Mouse (Mus musculus): Measurements from ENCODE around the gene Hipk1.

Gene Hipk1

DNA sequence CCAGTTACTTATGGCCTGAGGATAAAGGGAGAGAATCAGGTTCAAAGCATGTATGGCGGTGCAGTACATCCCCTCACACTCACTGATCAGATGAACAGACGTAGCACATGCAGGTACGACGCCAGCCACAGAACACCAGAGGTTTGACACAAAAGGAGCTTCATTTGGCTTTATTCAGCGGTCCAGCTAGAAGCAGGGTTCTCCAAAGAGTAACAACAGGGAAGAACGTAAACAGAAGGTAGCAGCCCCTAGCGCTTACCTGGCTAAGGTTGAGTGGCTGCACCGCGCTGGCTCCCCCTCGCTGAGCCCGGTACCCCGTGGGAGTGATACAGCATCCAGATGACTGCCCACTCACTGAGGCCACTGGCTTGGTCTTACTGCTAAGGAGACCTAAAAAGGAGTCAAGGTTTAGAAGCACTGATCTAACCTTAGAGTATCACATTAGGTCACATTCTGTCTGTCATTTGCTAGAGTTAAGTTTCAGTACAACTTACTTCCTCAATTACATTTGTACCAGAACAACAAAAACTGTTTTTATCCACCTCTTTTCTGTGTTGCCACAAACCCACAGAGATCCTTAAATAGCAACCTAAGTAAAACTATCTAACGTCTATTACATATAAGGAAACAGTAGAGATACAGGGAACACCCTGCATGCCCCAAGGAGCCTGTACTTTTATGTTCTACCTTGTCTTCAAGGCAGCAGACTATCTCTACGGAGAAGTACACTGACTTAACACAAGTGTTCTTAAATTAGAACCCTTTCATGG is 46.2 kb downstream of the Hipk1 start:
- no peak for DNase-seq

DNA sequence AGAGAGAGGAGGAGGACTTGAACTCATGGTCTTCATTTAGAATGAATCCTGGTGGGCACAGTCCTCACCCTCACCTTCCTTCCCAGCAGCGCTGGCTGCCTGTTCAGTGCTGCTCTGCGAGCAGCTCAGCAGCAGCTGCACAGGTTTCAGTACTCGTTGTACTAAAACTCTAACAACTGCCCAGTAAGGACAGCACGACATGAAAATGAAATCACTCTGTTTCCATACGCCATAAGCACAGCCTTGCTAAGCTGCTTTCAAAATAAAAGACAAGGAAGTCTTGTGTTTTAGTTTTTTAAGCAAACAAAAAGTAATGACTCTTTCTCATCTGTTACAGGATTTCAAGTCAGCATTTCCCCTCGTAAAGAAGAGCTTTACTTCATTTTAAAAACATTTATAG is 48.2 kb downstream of the Hipk1 start:
- no peak for DNase-seq

DNA sequence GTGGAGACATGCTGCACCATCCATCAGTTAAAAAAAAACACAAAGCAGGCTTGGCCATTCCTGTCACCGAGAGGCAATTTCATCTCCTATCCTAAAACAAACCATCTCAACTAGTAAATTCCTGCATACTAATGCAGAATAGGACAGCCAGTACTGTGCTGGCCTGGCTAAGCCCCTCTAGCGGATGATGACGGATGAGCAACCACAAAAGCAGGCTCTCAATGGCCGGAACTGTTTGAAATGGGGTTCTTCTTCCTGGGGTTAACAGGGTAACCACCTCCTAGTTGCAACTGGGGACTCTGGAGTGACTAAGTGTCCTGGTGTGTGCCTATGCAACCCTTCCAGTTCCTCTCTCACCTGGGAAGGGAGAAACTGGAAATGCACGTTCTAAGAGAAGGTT is 51.0 kb downstream of the Hipk1 start:
- DNase-seq, result no peak

DNA sequence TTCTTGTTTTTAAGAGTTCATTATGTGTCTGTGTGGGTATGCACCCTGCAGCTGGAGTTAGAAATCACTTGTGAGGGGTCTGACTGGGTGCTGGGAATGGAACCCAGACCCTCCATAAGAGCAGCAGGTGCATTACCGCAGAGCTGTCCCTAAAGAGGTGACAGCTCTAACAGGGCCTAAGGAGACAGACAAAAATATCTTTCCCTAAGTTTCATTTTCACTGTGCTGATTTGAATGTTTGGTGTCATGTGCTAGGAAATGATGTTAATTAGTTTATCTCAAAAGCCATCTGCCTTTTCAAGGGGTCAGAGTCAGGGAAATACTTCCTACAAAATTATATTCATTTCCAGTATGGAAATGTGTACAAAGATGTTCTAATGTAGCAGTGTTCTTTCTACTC is 52.0 kb downstream of the Hipk1 start, which contains the start of gene Gm10964:
Gm10964 (plus strand) TSS at position 38 of the 400 bp plus-strand sequence.
- no peak for DNase-seq

DNA sequence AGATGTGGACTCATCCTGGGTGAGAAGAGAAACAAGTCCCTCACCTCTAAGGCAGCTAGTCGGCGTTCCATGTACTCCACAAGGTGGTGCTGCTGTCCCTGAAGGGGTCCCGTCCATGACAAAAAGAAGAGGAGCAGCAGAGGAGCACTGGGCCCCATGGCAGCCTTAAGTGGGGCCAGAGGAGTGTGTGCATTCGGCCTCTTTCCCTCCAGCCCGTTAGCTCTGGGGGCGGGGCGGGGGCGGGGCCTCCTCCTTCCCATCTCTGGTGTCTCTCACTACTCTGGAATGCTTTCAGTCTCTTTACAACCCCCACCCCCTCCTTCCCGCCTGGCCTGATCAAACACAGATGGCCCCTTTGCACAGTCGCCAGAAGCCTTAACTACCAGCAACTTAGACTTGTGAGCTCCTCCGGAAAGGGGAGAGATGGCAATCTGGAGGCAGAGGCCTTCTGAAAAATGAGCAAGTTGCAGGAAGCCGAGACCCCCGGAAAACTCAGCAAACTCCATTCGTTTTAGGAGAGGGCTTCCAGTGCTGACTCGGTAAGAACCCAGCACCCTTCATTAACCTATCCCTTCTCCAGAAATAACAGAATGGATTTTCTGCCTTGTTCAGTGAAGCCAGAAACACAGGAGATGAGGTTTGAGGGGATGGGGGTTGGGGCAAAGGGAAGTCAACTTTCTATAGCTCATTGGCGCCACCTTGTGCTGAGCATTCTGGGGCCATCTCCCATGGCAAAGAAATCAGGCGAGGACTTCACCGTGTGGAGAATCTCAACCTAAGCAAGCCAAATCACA is 53.4 kb downstream of the Hipk1 start, which contains the start of gene Olfml3:
Olfml3 (minus strand) TSS at position 224 of the 794 bp plus-strand sequence.
- DNase-seq, result peak; percentile 90 to 91

DNA sequence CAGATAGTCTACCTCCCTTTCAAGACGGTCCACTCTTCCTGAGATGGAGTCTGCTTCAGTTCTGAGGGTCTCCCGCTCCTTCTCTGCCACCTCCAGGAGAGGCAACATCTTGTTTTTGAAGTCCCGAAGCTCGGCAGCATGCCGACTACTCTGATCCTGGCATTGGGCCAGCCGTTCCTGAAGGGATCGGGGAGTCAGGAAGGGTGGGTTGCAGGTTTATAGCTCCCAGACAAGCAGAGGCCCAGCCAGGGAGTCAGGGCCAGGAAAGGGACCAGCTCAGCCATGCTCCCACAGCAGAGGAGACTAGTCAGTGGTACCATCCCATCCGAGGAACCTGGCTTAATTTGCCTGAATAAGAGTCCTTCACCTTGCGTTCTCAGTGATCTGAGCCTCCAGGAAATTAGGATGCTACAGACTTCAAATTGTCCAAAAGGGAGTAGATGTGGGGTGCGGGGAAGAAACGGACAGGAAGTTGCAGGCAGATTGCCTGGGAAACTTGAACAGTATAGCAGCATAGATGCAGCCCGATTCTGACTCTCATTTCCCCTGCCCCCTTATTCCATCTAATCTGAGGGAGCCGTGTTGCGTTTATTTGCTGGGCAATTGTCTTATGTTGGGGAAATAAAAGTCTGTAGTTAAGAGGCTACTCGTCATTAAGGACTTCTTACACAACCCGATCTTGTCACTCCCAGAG is 54.2 kb downstream of the Hipk1 start:
- DNase-seq, result peak; percentile 33 to 44

DNA sequence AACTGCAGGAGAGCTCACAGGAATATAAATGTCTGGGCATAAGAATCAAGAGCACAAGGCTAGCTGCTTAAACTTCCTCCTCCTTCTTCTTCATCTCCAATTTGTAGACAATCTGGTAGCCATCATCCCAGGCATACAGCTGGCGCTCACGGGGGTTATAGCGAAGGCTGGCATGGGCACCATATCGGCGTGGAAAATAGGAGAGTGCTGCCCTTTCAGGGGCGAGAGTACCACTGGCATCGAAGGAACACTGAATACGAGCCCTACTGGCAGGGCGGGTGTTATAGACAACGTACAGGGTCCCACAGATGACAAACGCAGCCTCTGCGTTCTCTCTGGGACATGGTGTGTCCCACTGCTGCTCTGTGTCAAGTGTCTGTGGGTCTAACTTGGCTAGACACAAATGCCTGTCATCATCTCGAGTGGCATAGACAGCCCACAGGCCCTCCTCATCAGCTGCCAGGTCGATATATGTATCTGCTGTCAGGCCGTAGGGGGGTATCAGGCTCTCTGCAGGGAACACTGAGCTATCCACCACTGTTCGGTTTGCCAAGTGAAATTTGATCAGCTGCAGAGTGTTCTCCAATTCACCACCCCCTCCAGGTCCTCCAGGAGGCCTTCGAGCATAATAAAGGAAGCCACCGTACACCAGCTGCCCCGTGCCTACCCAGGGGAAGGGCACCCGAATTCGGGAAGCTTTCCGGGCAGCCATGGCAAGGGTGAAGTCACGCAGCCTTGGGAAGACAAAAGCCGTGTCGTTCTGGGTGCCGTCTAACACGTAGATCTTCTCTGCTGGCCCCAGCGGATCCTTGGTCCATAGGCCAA is 55.4 kb downstream of the Hipk1 start:
- no peak for DNase-seq

DNA sequence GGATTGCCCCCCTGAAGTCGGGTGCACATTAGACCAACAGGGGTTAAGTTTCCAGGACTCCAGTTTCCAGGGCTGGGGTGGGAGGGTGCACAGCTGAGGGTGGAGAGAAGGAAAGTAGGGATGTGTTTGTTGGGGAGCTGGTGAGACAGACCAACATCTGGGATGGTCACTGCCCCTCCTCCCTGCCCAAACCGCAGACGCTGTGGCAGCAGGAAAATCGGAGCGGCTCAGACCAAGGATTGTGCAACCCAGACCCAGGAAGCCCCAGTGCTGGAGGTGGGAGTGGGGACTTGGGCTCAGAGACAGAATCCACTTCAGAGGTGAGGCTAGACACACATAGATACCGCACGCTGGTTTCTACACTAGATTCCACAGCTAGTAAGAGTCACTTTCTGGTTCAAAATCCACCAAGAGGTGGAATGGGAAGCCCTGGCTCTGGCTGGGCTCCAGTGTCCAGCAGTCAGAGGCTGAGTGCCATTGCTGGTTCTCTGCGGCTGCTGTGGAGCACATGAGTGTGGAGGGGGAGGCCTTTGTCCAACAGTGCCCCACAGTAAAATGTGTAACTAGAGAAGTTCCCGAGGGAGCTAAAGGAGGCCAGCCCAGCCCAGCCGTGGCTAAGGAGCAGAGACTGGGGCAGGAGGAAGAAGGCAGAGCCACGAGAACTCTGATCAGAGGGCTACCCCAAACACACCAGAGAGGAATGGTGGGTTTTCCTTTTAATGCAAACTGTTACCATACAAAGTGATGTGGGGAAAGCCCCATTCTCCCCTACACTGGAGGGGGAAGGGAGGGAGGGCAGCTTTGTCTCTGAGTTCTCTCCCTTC is 56.5 kb downstream of the Hipk1 start:
- no peak for DNase-seq

DNA sequence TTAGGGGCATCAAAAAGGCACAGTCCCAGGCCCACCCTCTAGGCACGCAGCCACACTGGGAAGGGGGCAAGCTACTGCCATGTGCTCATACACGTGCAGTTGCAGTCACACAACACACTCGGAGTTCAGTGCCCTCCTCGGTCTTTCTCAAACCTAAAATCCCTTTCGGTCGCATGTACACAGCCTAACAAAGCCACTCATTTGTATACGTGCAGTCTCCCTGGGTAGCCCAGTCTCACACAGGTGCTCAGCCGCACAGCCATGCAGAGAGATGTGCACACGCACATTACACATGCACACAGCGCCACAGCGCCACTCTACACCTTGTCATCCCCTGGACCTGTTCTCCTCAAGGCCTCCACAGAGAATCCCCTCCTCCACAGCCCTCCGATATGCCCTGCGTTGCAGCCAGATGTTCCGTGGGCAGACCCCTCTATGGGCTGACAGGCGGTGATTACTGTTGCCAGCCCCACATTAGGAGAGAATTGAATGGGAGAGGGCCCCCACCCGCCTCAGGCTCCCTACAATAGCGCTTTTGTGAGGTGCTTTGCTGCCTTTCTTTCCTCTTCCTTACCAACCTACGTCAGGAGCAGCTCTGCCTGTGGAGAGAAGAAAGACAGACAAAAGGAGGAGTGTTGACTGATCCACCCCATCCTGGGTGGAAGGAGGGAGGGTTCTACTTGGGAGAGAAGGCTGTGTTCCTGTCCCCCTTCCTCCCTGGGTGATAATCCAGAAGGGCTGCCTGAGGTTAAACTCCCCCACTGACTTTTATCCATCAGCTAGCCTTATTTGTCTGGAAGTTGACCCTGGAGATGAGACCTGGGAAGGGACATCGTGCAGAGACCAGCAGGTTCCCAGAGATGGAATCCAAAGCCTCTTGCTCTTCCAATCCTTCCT is 57.3 kb downstream of the Hipk1 start:
- peak; percentile 29 to 34 for DNase-seq

DNA sequence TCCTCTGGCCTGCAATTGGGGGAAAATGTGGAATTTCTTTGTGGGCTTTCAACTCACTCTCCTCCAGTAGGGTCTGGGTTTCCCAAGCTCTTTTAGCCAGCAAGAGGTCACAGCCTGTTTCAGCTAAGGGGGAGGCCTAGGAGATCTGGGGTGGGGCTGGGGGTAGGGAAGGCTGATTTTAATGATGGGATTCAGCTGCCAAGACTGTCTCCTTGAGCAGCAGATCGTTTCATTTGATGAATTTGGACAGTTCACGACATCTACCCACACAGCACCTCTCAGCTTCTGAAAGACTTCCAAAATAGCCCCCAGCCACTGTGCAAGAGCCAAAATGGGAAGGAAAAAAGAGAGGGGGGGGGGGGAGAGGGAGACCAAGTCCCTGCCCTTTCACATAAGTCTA is 58.2 kb downstream of the Hipk1 start:
- no peak for DNase-seq

DNA sequence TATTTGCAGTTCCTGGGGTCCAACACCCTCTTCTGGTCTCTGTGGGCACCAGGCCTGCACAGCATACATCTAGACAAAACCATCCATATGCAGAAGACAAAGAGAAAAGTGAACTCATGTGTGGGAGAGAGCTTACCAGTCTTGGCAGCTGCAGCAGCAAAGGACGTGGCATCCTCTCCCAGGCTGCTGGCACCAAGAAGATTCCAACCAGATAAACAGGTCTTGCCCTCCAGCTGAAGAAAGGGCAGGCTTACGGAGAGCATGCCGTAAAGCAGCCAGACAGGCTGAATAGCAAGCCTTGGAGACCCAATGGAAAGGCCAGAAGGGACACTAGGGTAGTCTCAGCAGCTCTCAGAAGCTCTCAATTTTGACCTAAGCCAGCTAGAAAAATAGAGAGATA is 59.2 kb downstream of the Hipk1 start:
- DNase-seq, result no peak

DNA sequence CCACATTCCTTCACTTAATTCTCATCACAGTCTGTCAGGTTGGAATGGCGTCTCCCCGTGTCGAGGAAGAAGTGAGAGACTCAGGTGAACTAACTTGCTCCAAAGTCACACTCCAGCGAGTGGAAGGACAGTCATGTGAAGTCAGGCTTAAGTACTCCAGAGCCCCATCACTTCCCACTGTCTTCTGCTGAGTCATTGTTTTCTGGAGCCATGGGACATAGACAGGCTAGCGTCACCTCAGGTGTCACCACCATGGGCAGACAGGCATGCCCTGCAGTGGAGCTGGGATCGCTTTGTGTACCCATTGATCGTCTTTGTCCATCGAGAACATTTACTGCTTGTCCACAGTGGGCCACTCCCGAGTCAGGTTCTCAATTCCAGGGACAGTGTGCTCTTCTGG is 61.5 kb downstream of the Hipk1 start:
- DNase-seq, result no peak

DNA sequence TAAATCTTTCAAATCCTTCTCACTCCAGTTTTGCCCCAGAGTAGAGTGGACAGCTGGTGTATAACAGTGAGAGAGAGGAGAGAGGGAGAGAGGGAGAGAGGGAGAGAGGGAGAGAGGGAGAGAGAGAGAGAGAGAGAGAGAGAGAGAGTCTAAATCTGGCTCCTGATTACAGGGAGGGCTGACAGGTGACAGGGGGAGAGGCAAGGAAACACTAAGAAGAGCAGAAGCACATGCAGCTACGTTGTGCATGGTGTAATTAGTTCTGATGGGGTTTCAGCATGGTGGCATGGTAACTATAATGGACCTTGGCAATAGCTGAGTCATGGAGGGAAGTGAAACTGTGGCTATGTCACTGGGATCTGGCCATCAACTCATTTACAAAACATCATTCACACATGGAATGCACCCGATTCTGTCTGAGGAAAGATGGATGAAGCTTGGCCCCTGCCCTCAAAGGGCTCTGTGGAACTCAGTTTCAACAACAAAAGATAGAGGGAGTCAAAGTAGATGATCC is 63.5 kb downstream of the Hipk1 start:
- no peak for DNase-seq

DNA sequence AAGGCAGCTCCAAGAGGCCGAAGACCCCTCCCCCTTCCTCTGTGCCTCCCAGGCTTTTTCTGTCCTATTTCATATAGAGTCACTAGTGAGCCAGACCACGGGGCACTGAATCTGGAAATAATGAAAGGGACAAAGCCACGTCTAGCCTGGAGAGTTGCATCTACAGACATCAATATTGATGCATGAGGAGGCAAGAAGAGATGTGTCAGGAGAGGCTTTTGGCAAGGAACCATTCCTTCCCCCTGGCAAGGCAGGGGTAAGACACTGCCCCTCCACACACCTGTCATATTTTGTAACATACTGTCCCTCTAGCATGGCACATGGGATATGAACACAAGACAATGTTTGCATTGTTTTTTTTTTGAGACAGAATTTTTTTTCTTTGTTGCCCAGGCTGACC is 64.7 kb downstream of the Hipk1 start:
- DNase-seq, result no peak

DNA sequence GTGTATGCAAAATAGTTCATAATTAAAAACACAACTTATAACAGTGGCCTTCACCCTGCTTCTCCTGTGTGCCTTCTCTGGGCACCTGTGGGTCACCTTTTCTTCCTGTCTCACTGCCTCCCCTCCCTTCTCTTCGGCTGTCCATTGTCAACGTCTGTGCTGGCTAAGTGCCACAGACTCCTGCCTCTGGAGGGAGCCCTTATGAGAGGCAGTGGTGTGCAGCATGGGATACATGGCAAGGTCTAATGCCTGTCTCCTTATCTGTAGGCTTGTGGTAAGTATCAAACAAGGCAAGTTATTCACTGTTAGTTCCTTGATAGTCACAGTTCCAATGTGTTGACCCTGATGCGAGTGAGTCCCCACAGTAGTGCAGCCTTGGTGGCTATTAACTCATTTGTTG is 67.2 kb downstream of the Hipk1 start:
- no peak for DNase-seq

DNA sequence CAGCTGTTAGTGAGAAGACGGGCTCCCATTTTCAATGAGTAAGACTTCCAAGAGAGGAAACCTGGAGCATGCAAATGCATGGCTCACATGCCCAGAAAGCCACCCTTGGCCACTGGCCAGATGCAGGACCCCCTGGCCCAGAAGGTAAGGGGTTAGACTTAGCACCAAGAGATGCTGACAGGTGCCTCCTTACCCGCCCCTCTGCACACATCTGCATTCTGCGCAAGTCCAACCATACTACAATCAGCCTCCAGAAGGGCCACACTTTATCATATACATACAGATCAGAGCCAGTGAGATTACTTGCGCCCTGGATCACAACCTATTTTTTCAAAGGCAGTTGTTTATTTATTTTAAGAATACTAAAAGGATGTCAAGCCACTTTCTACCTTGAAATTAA is 72.6 kb downstream of the Hipk1 start:
- no peak for DNase-seq

DNA sequence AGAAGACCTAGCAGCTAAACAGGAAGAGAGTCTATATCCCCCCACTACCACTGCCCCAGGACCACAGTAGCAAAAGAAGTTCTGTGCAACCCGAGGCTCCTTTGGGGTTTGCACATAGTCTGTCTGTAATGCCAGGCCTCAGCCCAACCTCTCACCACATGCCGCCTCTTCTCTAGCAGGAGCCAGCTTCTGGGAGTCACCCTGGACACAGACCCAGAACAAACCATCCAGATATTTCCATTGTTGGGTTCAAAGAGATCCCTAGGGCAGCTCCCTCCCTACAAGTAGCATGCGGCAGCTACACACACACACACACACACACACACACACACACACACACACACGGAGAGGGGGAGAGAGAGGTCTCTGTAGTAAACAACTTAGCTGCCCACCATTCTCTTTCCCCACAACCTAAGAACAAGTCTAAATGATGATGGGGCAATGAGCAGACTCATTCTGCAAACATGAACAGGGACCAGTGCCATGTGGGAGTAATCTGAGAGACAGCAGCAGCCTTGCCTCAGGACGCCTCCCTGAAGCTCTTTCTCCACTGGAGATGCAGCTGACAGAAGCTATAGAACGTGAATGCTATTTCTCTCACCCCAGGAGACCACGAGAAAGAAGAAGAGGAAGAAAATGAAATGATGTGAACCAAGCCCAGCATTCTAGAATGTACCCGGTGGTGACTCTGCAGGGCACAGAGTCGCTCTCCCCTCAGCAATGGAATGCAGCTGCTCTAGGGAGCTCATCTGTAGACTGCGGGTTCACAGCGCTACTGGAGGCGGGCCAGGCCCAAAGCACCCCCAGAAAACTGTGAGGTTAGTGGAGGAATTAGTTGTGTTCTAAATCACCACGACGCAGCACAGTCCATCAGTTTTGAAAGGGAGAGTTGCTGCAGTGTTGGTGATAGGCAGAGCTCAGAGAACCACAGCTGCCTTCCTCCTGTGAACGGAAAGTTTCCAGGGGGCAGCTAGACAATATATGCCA is 74.3 kb downstream of the Hipk1 start:
- DNase-seq, result no peak

DNA sequence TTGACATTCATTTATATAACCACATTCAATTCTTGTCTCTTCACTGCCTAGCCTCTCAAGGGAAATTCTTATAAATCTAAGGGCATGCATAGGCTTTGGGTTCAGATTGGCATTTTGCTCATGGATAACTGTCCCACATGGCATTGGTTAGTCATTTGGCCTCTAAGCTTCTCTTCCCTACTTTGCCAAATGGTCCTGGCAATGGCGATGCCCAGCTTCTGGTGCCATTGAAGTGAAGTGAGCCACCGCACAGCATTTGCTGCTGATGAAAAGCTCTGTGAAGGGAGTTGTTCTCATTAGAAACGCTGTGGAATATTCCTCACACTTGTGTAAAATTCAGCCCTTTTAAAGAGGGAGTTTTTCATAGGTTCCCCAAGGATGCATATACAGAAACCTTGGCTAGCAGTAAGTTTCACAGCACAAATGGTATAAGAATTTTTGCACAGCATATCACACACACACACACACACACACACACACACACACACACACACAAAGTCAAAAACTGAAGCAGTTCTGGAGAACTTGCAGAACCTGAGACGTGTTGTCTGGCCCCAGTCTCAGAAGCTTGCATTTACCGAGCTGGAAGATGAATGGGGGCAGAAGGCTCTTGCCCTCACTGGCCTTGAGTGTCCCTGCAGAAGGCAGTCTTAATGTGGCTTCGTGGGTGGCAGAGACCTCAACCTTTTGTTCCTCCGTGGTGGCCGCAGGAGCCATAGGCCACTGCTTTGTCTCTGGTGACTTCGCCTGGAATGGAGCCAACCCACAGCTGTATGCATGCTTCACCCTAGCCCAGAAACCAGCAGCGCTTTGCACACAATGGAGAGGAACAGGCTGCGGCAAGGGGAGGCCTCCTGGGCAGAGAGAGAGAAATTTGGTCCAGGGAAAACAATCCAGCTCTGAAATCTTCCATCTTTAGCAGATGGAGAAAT is 75.3 kb downstream of the Hipk1 start:
- DNase-seq, result no peak
